Mouse (Mus musculus) cerebellum, adult (tissue): ENCODE results near the gene Arhgap24.

Experiments
- ATAC-seq: cut with Nextera tagmentation; 2 replicates; pipeline ENCODE4 v1.9.2; 2017; ENCODE audit warnings: mild to moderate bottlenecking, moderate library complexity, mixed read lengths; ENCODE audit not compliant: insufficient number of reproducible peaks, low FRiP score, low TSS enrichment

Arhgap24 gene

GRCm38 (mm10) chr5:102946625-102947024 lies 465.4 kb downstream of the Arhgap24 start:
- no peak for ATAC-seq

GRCm38 (mm10) chr5:102947061-102947711 lies 466.0 kb downstream of the Arhgap24 start:
- ATAC-seq, result no peak
